ENCODE assay signal across 26 mouse cellular contexts in the genomic region with DNA sequence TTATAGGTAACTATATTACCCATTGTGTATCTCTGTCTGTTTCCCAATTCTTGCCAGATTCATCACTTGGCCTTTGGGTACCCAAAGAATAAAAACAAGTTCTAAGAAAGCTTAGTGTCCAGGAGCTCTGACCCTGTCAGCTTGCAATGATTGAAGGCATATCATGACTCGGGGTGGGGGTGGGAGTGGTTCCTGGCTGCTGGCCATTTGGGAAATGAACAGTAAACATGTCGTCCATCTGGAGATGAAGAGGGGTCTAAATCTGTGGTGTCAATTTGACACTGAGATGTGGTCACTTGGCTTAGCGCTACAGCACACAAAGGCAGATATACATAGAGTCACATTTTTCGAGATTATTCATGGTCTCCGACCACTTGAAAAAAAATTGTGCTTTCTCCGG. TPM values are rescaled to one million over a fixed set of nuclear protein-coding genes. Genes with fewer than 3 reads are reported as not detected.
"Had no signal": no experiment of that assay in that cellular context is flagged by ENCODE, and none has a peak within 500 bp of the region (broad histone marks: within the 10 kb centered on the region; RNA-seq: fewer than 3 reads in every experiment).

No protein-coding gene starts in this region.

- H3K4me1 ChIP-seq: limb, embryonic 13.5 days; liver, embryonic 12.5 days; liver, embryonic 15.5 days; lung, embryonic 15.5 days; megakaryocyte, embryonic 14.5 days; stomach, embryonic 15.5 days had no signal

- H3K27me3 ChIP-seq: limb, embryonic 13.5 days; liver, embryonic 12.5 days; liver, embryonic 15.5 days; lung, embryonic 15.5 days; megakaryocyte, embryonic 14.5 days; midbrain, embryonic 12.5 days; midbrain, embryonic 15.5 days; neural tube, embryonic 13.5 days; stomach, embryonic 15.5 days had no signal

- H3K4me3 ChIP-seq: left cerebral cortex, adult 2 months; limb, embryonic 10.5 days; limb, embryonic 13.5 days; liver, embryonic 12.5 days; liver, embryonic 15.5 days; lung, embryonic 15.5 days; megakaryocyte, embryonic 14.5 days; midbrain, embryonic 12.5 days; midbrain, embryonic 15.5 days; myocyte; neural tube, embryonic 13.5 days; stomach, embryonic 15.5 days had no signal

- H3K36me3 ChIP-seq: liver, embryonic 12.5 days; liver, embryonic 15.5 days; lung, embryonic 15.5 days; midbrain, embryonic 12.5 days; midbrain, embryonic 15.5 days; neural tube, embryonic 13.5 days; stomach, embryonic 15.5 days had no signal

- DNase-seq: kidney, adult 18-20 months; kidney, adult 9 months; kidney, postnatal 36 days; layer of hippocampus, postnatal 36 days; liver; lung, postnatal 10 days; lung, postnatal 36 days; retina, postnatal 1 day; right cerebral cortex, postnatal 25 days; spleen, adult 18-20 months; thymus, postnatal 25 days had no signal

- H3K9me3 ChIP-seq: limb, embryonic 10.5 days; limb, embryonic 13.5 days; liver, embryonic 12.5 days; liver, embryonic 15.5 days; lung, embryonic 15.5 days; megakaryocyte, embryonic 14.5 days; midbrain, embryonic 12.5 days; midbrain, embryonic 15.5 days; neural tube, embryonic 13.5 days; stomach, embryonic 15.5 days had no signal

- H3K27ac ChIP-seq: left cerebral cortex, adult 2 months; limb, embryonic 10.5 days; limb, embryonic 13.5 days; liver, embryonic 12.5 days; liver, embryonic 15.5 days; lung, embryonic 15.5 days; midbrain, embryonic 12.5 days; midbrain, embryonic 15.5 days; neural tube, embryonic 13.5 days; stomach, embryonic 15.5 days had no signal

- H3K9ac ChIP-seq: limb, embryonic 13.5 days; liver, embryonic 12.5 days; liver, embryonic 15.5 days; lung, embryonic 15.5 days; midbrain, embryonic 12.5 days; midbrain, embryonic 15.5 days; neural tube, embryonic 13.5 days; stomach, embryonic 15.5 days had no signal

- H3K4me2 ChIP-seq: limb, embryonic 13.5 days; liver, embryonic 12.5 days; liver, embryonic 15.5 days; lung, embryonic 15.5 days; midbrain, embryonic 12.5 days; midbrain, embryonic 15.5 days; neural tube, embryonic 13.5 days; stomach, embryonic 15.5 days had no signal

- ATAC-seq: intestine, embryonic 16.5 days; liver, embryonic 12.5 days; midbrain, embryonic 15.5 days had no signal

RNA-seq across cellular contexts. Expression of gene Fam196a, which starts 54.7 kb away (rescaled TPM):
- total RNA-seq: monocyte, adult 5-6 weeks; neutrophil, adult 5-6 weeks had no signal
